Mouse (Mus musculus) megakaryocyte-erythroid progenitor cell, adult 5-6 weeks (primary cell): ENCODE measurements around the gene Cox4i2. TPM values are rescaled to one million over a fixed set of nuclear protein-coding genes. Genes with fewer than 3 reads are reported as not detected.

Experiments
- ATAC-seq: replicated peaks from 2 replicates; pipeline ENCODE4 v1.8.0; 2016; ENCODE audit warnings: mild to moderate bottlenecking, inconsistent platforms; ENCODE audit not compliant: severe bottlenecking, poor library complexity, low FRiP score, low TSS enrichment
- total RNA-seq, 2 experiments: library from RNA; stranded (forward) in 1 of 2; stranded (reverse) in 1 of 2; fragments of 200-1000, 215-1000 nt in 1 of 2; fragments of >200 nt in 1 of 2; fragmentation: Nextera tagmentation in 1 of 2; gene quantifications; 2 replicates each; pipeline ENCODE4 v1.2.3; 2014 to 2017

Cox4i2 gene
- total RNA-seq (2014; fragmentation: Nextera tagmentation) (not detected in 2 replicates), total RNA-seq (2017) (not detected in 2 replicates)

- ATAC-seq: 0 out of 2 replicates have a peak, but pooled peaks have one; percentile 2
Measured at GRCm38 (mm10) chr2:152753944-152754711, at the start of gene Cox4i2. Gene Cox4i2, plus strand, starts transcription at chr2:152754173.

- no peak for ATAC-seq
Measured at GRCm38 (mm10) chr2:152704256-152704605, 49.7 kb upstream of the Cox4i2 start.

- no peak for ATAC-seq
Measured at GRCm38 (mm10) chr2:152704811-152705370, 49.1 kb upstream of the Cox4i2 start.

- ATAC-seq: no peak
Measured at GRCm38 (mm10) chr2:152705993-152706571, 47.9 kb upstream of the Cox4i2 start.

GRCm38 (mm10) chr2:152707186-152707585 is 46.8 kb upstream of the Cox4i2 start:
- ATAC-seq: no peak

GRCm38 (mm10) chr2:152707627-152708026 is 46.3 kb upstream of the Cox4i2 start:
- ATAC-seq: no peak

GRCm38 (mm10) chr2:152709066-152709465 is 44.9 kb upstream of the Cox4i2 start:
- ATAC-seq: no peak

- no peak for ATAC-seq
Measured at GRCm38 (mm10) chr2:152716241-152716772, 37.7 kb upstream of the Cox4i2 start.

- ATAC-seq: no peak
Measured at GRCm38 (mm10) chr2:152717652-152718051, 36.3 kb upstream of the Cox4i2 start.

GRCm38 (mm10) chr2:152718076-152718475 is 35.9 kb upstream of the Cox4i2 start:
- ATAC-seq: no peak

GRCm38 (mm10) chr2:152723651-152724331 is 30.2 kb upstream of the Cox4i2 start:
- ATAC-seq: no peak

GRCm38 (mm10) chr2:152724332-152724723 is 29.6 kb upstream of the Cox4i2 start:
- ATAC-seq: no peak

GRCm38 (mm10) chr2:152725178-152725750 is 28.7 kb upstream of the Cox4i2 start:
- ATAC-seq: no peak

- ATAC-seq: no peak
Measured at GRCm38 (mm10) chr2:152726213-152726612, 27.8 kb upstream of the Cox4i2 start.

GRCm38 (mm10) chr2:152726751-152727335 is 27.1 kb upstream of the Cox4i2 start:
- ATAC-seq: no peak

GRCm38 (mm10) chr2:152727795-152728510 is 26.0 kb upstream of the Cox4i2 start:
- no peak for ATAC-seq

- no peak for ATAC-seq
Measured at GRCm38 (mm10) chr2:152728594-152728993, 25.4 kb upstream of the Cox4i2 start.

- ATAC-seq: no peak
Measured at GRCm38 (mm10) chr2:152729013-152729635, 24.8 kb upstream of the Cox4i2 start.
